Mouse (Mus musculus): Measurements from ENCODE around the gene Apold1.

GRCm38 (mm10) chr6:134984748-134985147 is 3.2 kb downstream of the Apold1 start:
- no peak for TF ChIP-seq POLR2A (IDR thresholded peaks at IDR 0.05; ENCODE audit: control insufficient read depth, extremely low read depth, insufficient read depth, low read length, poor library complexity)
- no peak for TF ChIP-seq CTCF (IDR thresholded peaks at IDR 0.05; ENCODE audit: borderline replicate concordance, control insufficient read depth, extremely low read depth, insufficient read depth, low read length, poor library complexity)
